Mouse (Mus musculus): ENCODE results near the gene Sfxn1.

DNA sequence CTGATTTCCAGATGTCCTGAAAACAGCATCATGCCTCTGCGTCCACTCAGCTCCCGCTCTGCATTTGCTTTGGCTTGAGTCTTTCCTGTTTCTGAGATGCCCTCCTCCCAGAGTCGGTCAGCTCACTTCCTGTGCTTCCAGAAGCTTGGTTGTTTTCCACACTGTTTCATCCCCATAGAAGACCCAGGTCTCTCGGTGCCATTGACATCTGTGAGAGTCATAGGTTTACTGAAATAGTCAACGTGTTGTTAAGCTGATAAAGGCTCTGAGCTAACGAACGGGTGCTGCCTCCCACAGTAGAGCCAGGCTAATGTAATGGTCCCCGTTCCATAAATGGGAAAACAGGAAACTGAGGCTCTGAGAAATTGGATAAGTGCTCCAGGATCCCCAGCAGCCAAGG lies 24.1 kb downstream of the Sfxn1 start:
- TF ChIP-seq GATA1 (IDR thresholded peaks at IDR 0.05; ENCODE audit: low read length) (no peak), TAL1 (IDR thresholded peaks at IDR 0.05; ENCODE audit: low read length) (no peak)
